Mouse (Mus musculus) MEL (cell line): Measurements from ENCODE around the gene Lrrc7.

Source experiments
- CTCF ChIP-seq, 3 experiments: IDR thresholded peaks in 2 of 3; conservative IDR thresholded peaks in 1 of 3; 2 replicates each; pipeline ENCODE4 v1.5.1; 2011 to 2012; ENCODE audit warnings: low read length in 3 of 3, low read depth in 2 of 3, mild to moderate bottlenecking in 2 of 3, improper control_type of control experiment in 1 of 3, inconsistent platforms in 1 of 3, mixed read lengths in 1 of 3, moderate library complexity in 1 of 3; ENCODE audit not compliant: control insufficient read depth in 1 of 3, insufficient read depth in 1 of 3, poor library complexity in 1 of 3, severe bottlenecking in 1 of 3
- POLR2A ChIP-seq, 2 experiments: IDR thresholded peaks; 2 replicates each; pipeline ENCODE4 v1.6.1; 2011 to 2012; ENCODE audit warnings: low read length in 2 of 2, mild to moderate bottlenecking in 2 of 2, control low read depth in 1 of 2, improper control_type of control experiment in 1 of 2, low read depth in 1 of 2, moderate library complexity in 1 of 2; ENCODE audit not compliant: control insufficient read depth in 1 of 2, insufficient read depth in 1 of 2, poor library complexity in 1 of 2
- RCOR1 ChIP-seq: IDR thresholded peaks from 2 replicates; pipeline ENCODE4 v1.6.1; 2012; ENCODE audit warnings: low read depth, mild to moderate bottlenecking, inconsistent platforms, low read length, improper control_type of control experiment
- TBP ChIP-seq: IDR thresholded peaks from 2 replicates; pipeline ENCODE4 v1.8.0; 2011; ENCODE audit warnings: low read depth, low read length, improper control_type of control experiment
- ZMIZ1 ChIP-seq: IDR thresholded peaks from 2 replicates; pipeline ENCODE4 v1.6.1; 2012; ENCODE audit warnings: low read depth, mild to moderate bottlenecking, inconsistent platforms, low read length, improper control_type of control experiment, moderate library complexity

DNA sequence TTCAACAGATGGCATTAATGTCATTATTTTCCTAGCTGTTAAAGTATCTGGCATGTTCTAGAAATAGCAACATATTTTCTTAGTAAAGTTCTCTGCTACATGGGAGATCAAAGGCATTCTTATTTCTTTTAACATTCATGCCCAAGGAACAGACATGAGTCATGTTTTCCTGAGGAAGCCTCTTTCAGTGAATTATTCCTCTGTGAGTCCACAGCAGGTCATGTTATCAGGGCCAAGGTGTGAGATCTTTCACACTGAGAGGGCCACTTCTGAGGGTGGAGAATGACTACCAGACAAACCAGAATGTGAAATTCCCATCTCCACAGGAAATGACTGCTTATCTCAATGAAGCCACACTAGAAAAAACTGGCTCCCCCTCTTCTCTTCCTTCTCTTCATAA, 309.4 kb downstream of the Lrrc7 start:
- TF ChIP-seq RCOR1 (no peak), POLR2A (IDR thresholded peaks at IDR 0.05; ENCODE audit: control insufficient read depth in 1 of 2, insufficient read depth in 1 of 2, low read depth in 1 of 2, low read length in 2 of 2, poor library complexity in 1 of 2) (no peak), TBP (no peak), CTCF (IDR thresholded peaks at IDR 0.05 in 2 of 3, conservative IDR thresholded peaks at IDR 0.05 in 1 of 3; ENCODE audit: control insufficient read depth in 1 of 3, insufficient read depth in 1 of 3, low read depth in 2 of 3, low read length in 3 of 3, poor library complexity in 1 of 3, severe bottlenecking in 1 of 3) (no peak), ZMIZ1 (no peak)
